Mouse (Mus musculus) adrenal gland, postnatal 25 days (tissue): ENCODE results near the gene Pdcl. TPM values are rescaled to one million over a fixed set of nuclear protein-coding genes. Genes with fewer than 3 reads are reported as not detected.

Experiments
- DNase-seq: peaks from one replicate; pipeline ENCODE4 v3.0.0; 2021; ENCODE audit warnings: mixed read lengths
- long read RNA-seq: library from polyadenylated mRNA; stranded (forward); transcript quantifications from one replicate; pipeline ENCODE4 v2.0.0, GENCODE M21; 2021
- total RNA-seq: library from RNA; stranded (reverse); gene quantifications from 2 replicates; pipeline ENCODE4 v1.2.3, GENCODE M21; 2021

Gene Pdcl
- 46.3 and 47.9 TPM in 2 replicates for total RNA-seq
- long read RNA-seq, transcript Pdcl-201 (4 exons, 2,858 nt), result major isoform, 41 of 58 reads
- long read RNA-seq, transcript Pdcl-202 (4 exons, 3,056 nt), result minor isoform, 10 of 58 reads
- long read RNA-seq, partial matches to known transcripts, result 2 of 58 reads
- long read RNA-seq, other reads (novel, unspliced or antisense), result 5 of 58 reads

GRCm38 (mm10) chr2:37358633-37359540, at the start of gene Pdcl:
Gene Pdcl, minus strand, starts transcription at chr2:37359332.
- peak; percentile 80 for DNase-seq

GRCm38 (mm10) chr2:37395539-37395938, 36.4 kb upstream of the Pdcl start:
- DNase-seq, result no peak

GRCm38 (mm10) chr2:37382921-37383320, 23.8 kb upstream of the Pdcl start:
- DNase-seq, result no peak

GRCm38 (mm10) chr2:37380189-37380588, 21.1 kb upstream of the Pdcl start:
- peak; percentile 43 for DNase-seq

- no peak for DNase-seq
Measured at GRCm38 (mm10) chr2:37376018-37376417, 16.9 kb upstream of the Pdcl start.

GRCm38 (mm10) chr2:37370651-37371050, 11.5 kb upstream of the Pdcl start:
- no peak for DNase-seq

- DNase-seq, result no peak
Measured at GRCm38 (mm10) chr2:37359908-37360307, 776 bp upstream of the Pdcl start.

- DNase-seq, result no peak
Measured at GRCm38 (mm10) chr2:37355571-37355970, 3.6 kb downstream of the Pdcl start.

GRCm38 (mm10) chr2:37351671-37352070, 7.5 kb downstream of the Pdcl start:
- DNase-seq, result no peak

GRCm38 (mm10) chr2:37338497-37339187, 20.5 kb downstream of the Pdcl start:
- DNase-seq, result peak; percentile 54

GRCm38 (mm10) chr2:37333321-37333720, 25.8 kb downstream of the Pdcl start:
- no peak for DNase-seq

- DNase-seq, result no peak
Measured at GRCm38 (mm10) chr2:37326215-37326614, 32.9 kb downstream of the Pdcl start, which contains the start of gene Olfr368. Gene Olfr368, plus strand, starts transcription at chr2:37326515.

Other genes starting within 250 kb of the Pdcl start
- not detected in 2 replicates for gene Olfr362, start 241.4 kb downstream of the Pdcl start, total RNA-seq
- not detected in 2 replicates for gene Olfr364-ps1, start 220.0 kb downstream of the Pdcl start, total RNA-seq
- gene Olfr365, start 171.1 kb downstream of the Pdcl start, total RNA-seq, result not detected in 2 replicates
- not detected in 2 replicates for gene Olfr366, start 147.8 kb downstream of the Pdcl start, total RNA-seq
- not detected in 2 replicates for gene Olfr368, start 32.8 kb downstream of the Pdcl start, total RNA-seq
- gene Rc3h2, start 63.6 kb upstream of the Pdcl start, total RNA-seq, result 42.5 and 43.8 TPM in 2 replicates
- gene Zbtb26, start 83.8 kb upstream of the Pdcl start, total RNA-seq, result 11.4 and 14.5 TPM in 2 replicates
- 14.1 and 15.8 TPM in 2 replicates for gene Zbtb6, start 83.8 kb upstream of the Pdcl start, total RNA-seq
- gene Rabgap1, start 83.9 kb upstream of the Pdcl start, total RNA-seq, result 53.4 and 62.1 TPM in 2 replicates
- 2.0 and 2.2 TPM in 2 replicates for gene Gpr21, start 157.0 kb upstream of the Pdcl start, total RNA-seq